Mouse (Mus musculus) forebrain, embryonic 15.5 days (tissue): ENCODE results near the gene Rgs8. TPM values are rescaled to one million over a fixed set of nuclear protein-coding genes. Genes with fewer than 3 reads are reported as not detected.

Experiments
- ATAC-seq: fragments of 200-750 bp; cut with Nextera tagmentation; replicated peaks from 2 replicates; pipeline ENCODE4 v1.8.0; 2017; ENCODE audit warnings: mild to moderate bottlenecking, moderate TSS enrichment, moderate library complexity
- H3K27ac ChIP-seq: fragments of 300-500 bp; sonication (generic); replicated peaks from 2 replicates; pipeline ENCODE4 v1.5.1; 2015; ENCODE audit warnings: mild to moderate bottlenecking, inconsistent platforms
- H3K27me3 ChIP-seq: fragments of 300-500 bp; sonication (generic); 2 replicates; pipeline ENCODE4 v1.6.1; 2015; ENCODE audit warnings: inconsistent platforms
- H3K36me3 ChIP-seq: fragments of 300-500 bp; sonication (generic); 2 replicates; pipeline ENCODE4 v1.6.1; 2015; ENCODE audit warnings: mild to moderate bottlenecking, inconsistent platforms
- H3K4me1 ChIP-seq: fragments of 300-500 bp; sonication (generic); 2 replicates; pipeline ENCODE4 v1.6.1; 2015; ENCODE audit warnings: inconsistent platforms
- H3K4me2 ChIP-seq: fragments of 300-500 bp; sonication (generic); replicated peaks from 2 replicates; pipeline ENCODE4 v1.6.1; 2015; ENCODE audit warnings: mild to moderate bottlenecking, inconsistent platforms
- H3K4me3 ChIP-seq: fragments of 300-500 bp; sonication (generic); 2 replicates; pipeline ENCODE4 v1.5.1; 2015; ENCODE audit warnings: mild to moderate bottlenecking, inconsistent platforms
- H3K9ac ChIP-seq: fragments of 300-500 bp; sonication (generic); replicated peaks from 2 replicates; pipeline ENCODE4 v1.6.1; 2015; ENCODE audit warnings: mild to moderate bottlenecking, inconsistent platforms
- H3K9me3 ChIP-seq: fragments of 300-500 bp; sonication (generic); 2 replicates; pipeline ENCODE4 v1.6.1; 2016; ENCODE audit warnings: inconsistent platforms
- WGBS: fragments of 180-500 bp; shearing (Covaris S2); methylation state at CpG from one replicate; pipeline ENCODE4 v1.1.7; 2015; ENCODE audit warnings: mixed read lengths; 5-methylcytosine and 5-hydroxymethylcytosine counted together
- polyA plus RNA-seq: library from polyadenylated mRNA; unstranded; fragments of >200 nt; fragmentation: Nextera tagmentation; extraction: Ambion mirVana; gene quantifications from 2 replicates; pipeline ENCODE4 v1.2.1, GENCODE M21; 2015

Gene Rgs8
- 19.2 and 19.7 TPM in 2 replicates for polyA plus RNA-seq

- peak within 1 kb of the TSS; percentile 69 for H3K4me2 ChIP-seq
- no peaks in the 10 kb centered on the region for H3K36me3 ChIP-seq
- H3K9me3 ChIP-seq = no peaks in the 10 kb centered on the region
- ATAC-seq = peak; percentile 89
- under 1% methylated on average over 26 of the region's 26 CpGs for WGBS
- H3K27me3 ChIP-seq = no peaks in the 10 kb centered on the region
- peak within 1 kb of the TSS; percentile 54 for H3K9ac ChIP-seq
- peak within 1 kb of the TSS; percentile 51 for H3K27ac ChIP-seq
- peak within 1 kb of the TSS; percentile 48 for H3K4me3 ChIP-seq
- H3K4me1 ChIP-seq = peaks cover 18% of the 10 kb centered on the region
Measured at GRCm38 (mm10) chr1:153652938-153653623, at the start of gene Rgs8. Gene Rgs8 (plus strand): TSS chr1:153653025.

GRCm38 (mm10) chr1:153617340-153617830 is 35.4 kb upstream of the Rgs8 start:
- H3K4me1 ChIP-seq = no peaks in the 10 kb centered on the region
- ATAC-seq = no peak
- H3K9ac ChIP-seq = no peak overlapping the region
- H3K4me2 ChIP-seq = no peak overlapping the region
- WGBS = 95% methylated on average over 9 of the region's 9 CpGs
- H3K4me3 ChIP-seq = no peak overlapping the region
- H3K9me3 ChIP-seq = no peaks in the 10 kb centered on the region
- no peaks in the 10 kb centered on the region for H3K36me3 ChIP-seq
- no peaks in the 10 kb centered on the region for H3K27me3 ChIP-seq
- no peak overlapping the region for H3K27ac ChIP-seq

- H3K4me3 ChIP-seq = no peak overlapping the region
- no peaks in the 10 kb centered on the region for H3K36me3 ChIP-seq
- no peak for ATAC-seq
- H3K9me3 ChIP-seq = no peaks in the 10 kb centered on the region
- H3K4me2 ChIP-seq = no peak overlapping the region
- 83% methylated on average over 4 of the region's 4 CpGs for WGBS
- no peak overlapping the region for H3K27ac ChIP-seq
- no peak overlapping the region for H3K9ac ChIP-seq
- H3K4me1 ChIP-seq = no peaks in the 10 kb centered on the region
- H3K27me3 ChIP-seq = no peaks in the 10 kb centered on the region
Measured at GRCm38 (mm10) chr1:153623036-153623435, 29.8 kb upstream of the Rgs8 start.

GRCm38 (mm10) chr1:153632686-153633085 is 20.1 kb upstream of the Rgs8 start:
- WGBS = 93% methylated on average over 6 of the region's 6 CpGs
- Histone ChIP-seq H3K4me2 (no peak overlapping the region), H3K4me1 (peaks cover 13% of the 10 kb centered on the region), H3K9ac (no peak overlapping the region), H3K27ac (no peak overlapping the region), H3K36me3 (no peaks in the 10 kb centered on the region), H3K4me3 (no peak overlapping the region), H3K27me3 (no peaks in the 10 kb centered on the region), H3K9me3 (no peaks in the 10 kb centered on the region)
- no peak for ATAC-seq

- Histone ChIP-seq H3K4me3 (no peak overlapping the region), H3K4me1 (peaks cover 13% of the 10 kb centered on the region), H3K9ac (no peak overlapping the region), H3K9me3 (no peaks in the 10 kb centered on the region), H3K27me3 (no peaks in the 10 kb centered on the region), H3K27ac (no peak overlapping the region), H3K4me2 (no peak overlapping the region), H3K36me3 (no peaks in the 10 kb centered on the region)
- 0 out of 2 replicates have a peak, but pooled peaks have one; percentile 23 for ATAC-seq
- WGBS = 71% methylated on average over 5 of the region's 5 CpGs
Measured at GRCm38 (mm10) chr1:153635056-153635455, 17.8 kb upstream of the Rgs8 start.

GRCm38 (mm10) chr1:153635521-153635920 is 17.3 kb upstream of the Rgs8 start:
- Histone ChIP-seq H3K27me3 (no peaks in the 10 kb centered on the region), H3K9ac (no peak overlapping the region), H3K27ac (peak overlapping the region; percentile 70), H3K4me3 (no peak overlapping the region), H3K4me1 (peaks cover 13% of the 10 kb centered on the region), H3K9me3 (no peaks in the 10 kb centered on the region), H3K36me3 (no peaks in the 10 kb centered on the region), H3K4me2 (no peak overlapping the region)
- 51% methylated on average over 3 of the region's 3 CpGs for WGBS
- ATAC-seq = peak; percentile 72

- no peaks in the 10 kb centered on the region for H3K36me3 ChIP-seq
- WGBS = 78% methylated on average over 5 of the region's 5 CpGs
- no peak overlapping the region for H3K27ac ChIP-seq
- no peak for ATAC-seq
- no peak overlapping the region for H3K4me2 ChIP-seq
- no peak overlapping the region for H3K4me3 ChIP-seq
- H3K9me3 ChIP-seq = no peaks in the 10 kb centered on the region
- H3K9ac ChIP-seq = no peak overlapping the region
- H3K27me3 ChIP-seq = no peaks in the 10 kb centered on the region
- peaks cover 23% of the 10 kb centered on the region for H3K4me1 ChIP-seq
Measured at GRCm38 (mm10) chr1:153636821-153637220, 16.0 kb upstream of the Rgs8 start.

- Histone ChIP-seq H3K9me3 (no peaks in the 10 kb centered on the region), H3K27me3 (no peaks in the 10 kb centered on the region), H3K4me1 (peaks cover 28% of the 10 kb centered on the region), H3K27ac (peak overlapping the region; percentile 87), H3K4me3 (peak overlapping the region; percentile 5; the same call in 1 of the 2 replicates), H3K4me2 (peak overlapping the region; percentile 35), H3K36me3 (no peaks in the 10 kb centered on the region), H3K9ac (no peak overlapping the region)
- ATAC-seq = peak; percentile 90
- 3% methylated on average over 9 of the region's 9 CpGs for WGBS
Measured at GRCm38 (mm10) chr1:153641492-153641939, 11.3 kb upstream of the Rgs8 start.

- ATAC-seq = peak; percentile 90
- 4% methylated on average over 13 of the region's 13 CpGs for WGBS
- Histone ChIP-seq H3K4me2 (peak overlapping the region; percentile 35), H3K4me1 (peaks cover 28% of the 10 kb centered on the region), H3K9me3 (no peaks in the 10 kb centered on the region), H3K9ac (no peak overlapping the region), H3K4me3 (peak overlapping the region; percentile 5; the same call in 1 of the 2 replicates), H3K27me3 (no peaks in the 10 kb centered on the region), H3K27ac (peak overlapping the region; percentile 87), H3K36me3 (no peaks in the 10 kb centered on the region)
Measured at GRCm38 (mm10) chr1:153641940-153642501, 10.8 kb upstream of the Rgs8 start.

- no peaks in the 10 kb centered on the region for H3K9me3 ChIP-seq
- H3K4me3 ChIP-seq = peak overlapping the region; percentile 48
- WGBS = 6% methylated on average over 5 of the region's 5 CpGs
- H3K27ac ChIP-seq = peak overlapping the region; percentile 51; the same call in 1 of the 2 replicates
- no peaks in the 10 kb centered on the region for H3K27me3 ChIP-seq
- H3K9ac ChIP-seq = peak overlapping the region; percentile 54
- no peaks in the 10 kb centered on the region for H3K36me3 ChIP-seq
- H3K4me1 ChIP-seq = peaks cover 20% of the 10 kb centered on the region
- peak overlapping the region; percentile 69 for H3K4me2 ChIP-seq
- ATAC-seq = no peak
Measured at GRCm38 (mm10) chr1:153653674-153654073, 849 bp downstream of the Rgs8 start.

- Histone ChIP-seq H3K4me1 (peaks cover 45% of the 10 kb centered on the region), H3K9ac (no peak overlapping the region), H3K27me3 (no peaks in the 10 kb centered on the region), H3K4me2 (no peak overlapping the region; the same call in 1 of the 2 replicates), H3K36me3 (no peaks in the 10 kb centered on the region), H3K9me3 (no peaks in the 10 kb centered on the region), H3K4me3 (no peak overlapping the region), H3K27ac (no peak overlapping the region)
- ATAC-seq = no peak
- 10% methylated on average over 9 of the region's 9 CpGs for WGBS
Measured at GRCm38 (mm10) chr1:153659666-153660065, 6.8 kb downstream of the Rgs8 start.

- peak overlapping the region; percentile 32 for H3K9ac ChIP-seq
- whole genome bisulfite sequencing = 4% methylated on average over 15 of the region's 15 CpGs
- H3K4me2 ChIP-seq = peak overlapping the region; percentile 37
- peaks cover 59% of the 10 kb centered on the region for H3K4me1 ChIP-seq
- H3K27ac ChIP-seq = peak overlapping the region; percentile 64
- H3K4me3 ChIP-seq = peak overlapping the region; percentile 11; the same call in 1 of the 2 replicates
- no peaks in the 10 kb centered on the region for H3K36me3 ChIP-seq
- peak; percentile 36 for ATAC-seq
- H3K27me3 ChIP-seq = no peaks in the 10 kb centered on the region
- no peaks in the 10 kb centered on the region for H3K9me3 ChIP-seq
Measured at GRCm38 (mm10) chr1:153660982-153661688, 8.3 kb downstream of the Rgs8 start.
